Mouse (Mus musculus) left cerebral cortex, postnatal 36 days (tissue): ENCODE measurements at regions not wholly inside any gene's neighbourhood (a gene's known extent, or its start where the extent isn't known, plus 50 kb on each side); places are given as distances from the start of the nearest gene placed in this dataset.
"Not testable (repeated sequence)": the region's sequence is repeated elsewhere in the genome, so short reads cannot be mapped to it uniquely, and the experiment has no call there.

Experiments
- DNase-seq, 2 experiments: peaks; one replicate each; pipeline ENCODE4 v3.0.0; 2021 to 2022; ENCODE audit warnings: low spot score in 2 of 2, mixed read lengths in 1 of 2
- intact Hi-C: fragments of 180-260 bp; cut with DNase I; formaldehyde crosslinking; loops from one replicate; pipeline ENCODE4 v1.15.1; 2025

GRCm38 (mm10) chr13:89375526-89376474 lies 163.8 kb upstream of the Hapln1 start:
- intact Hi-C loops = no loop called here
- no peak for DNase-seq

DNA sequence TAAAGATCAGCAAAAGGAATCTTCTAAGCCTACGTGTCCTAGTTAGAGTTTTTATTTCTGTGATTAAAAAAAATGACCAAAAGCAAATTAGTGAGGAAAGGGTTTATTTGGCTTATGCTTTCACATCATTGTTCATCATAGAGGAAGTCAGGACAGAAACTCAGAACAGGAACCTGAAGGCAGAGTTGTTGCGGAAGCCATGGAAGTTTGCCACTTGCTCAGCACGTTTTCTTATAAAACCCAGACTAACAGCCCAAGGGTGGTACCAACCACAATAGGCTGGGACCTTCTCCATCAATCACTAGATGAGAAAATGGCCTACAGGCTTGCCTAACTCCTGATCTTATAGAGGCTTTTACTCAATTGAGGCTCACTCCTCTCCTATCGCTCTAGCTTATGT lies 161.2 kb upstream of the Hapln1 start:
- no peak for DNase-seq
- intact Hi-C loops = no loop called here

- DNase-seq, intact Hi-C loops: not testable (repeated sequence)
These were observed 155.9 kb upstream of the Hapln1 start for GRCm38 (mm10) chr13:89383619-89384190.

DNA sequence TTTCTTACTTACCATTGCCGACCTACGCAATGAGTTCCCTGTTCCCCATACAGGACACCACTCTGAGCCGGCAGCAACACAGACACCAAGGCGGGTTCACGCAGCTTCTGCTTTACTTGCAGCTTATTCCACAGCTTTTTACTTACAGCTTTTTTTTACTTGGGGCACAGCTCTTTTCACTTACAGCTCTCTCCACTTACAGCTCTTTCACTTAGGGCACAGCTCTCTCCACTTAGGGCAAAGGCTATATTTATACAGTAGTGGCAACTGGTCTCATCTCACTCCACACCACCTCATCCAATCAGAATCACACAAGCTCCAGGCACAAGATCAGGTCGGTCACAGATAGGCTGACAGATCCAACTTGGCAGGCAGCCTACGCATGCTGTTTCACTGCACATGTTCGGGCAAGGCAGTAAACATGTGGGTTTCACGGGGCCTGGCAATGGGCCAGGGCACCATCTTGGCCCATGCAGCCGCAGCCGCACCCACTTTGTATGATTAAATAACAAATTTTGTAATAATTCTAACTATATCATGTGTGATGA lies 154.9 kb upstream of the Hapln1 start:
- no peak for DNase-seq
- intact Hi-C loops = no loop called here

DNA sequence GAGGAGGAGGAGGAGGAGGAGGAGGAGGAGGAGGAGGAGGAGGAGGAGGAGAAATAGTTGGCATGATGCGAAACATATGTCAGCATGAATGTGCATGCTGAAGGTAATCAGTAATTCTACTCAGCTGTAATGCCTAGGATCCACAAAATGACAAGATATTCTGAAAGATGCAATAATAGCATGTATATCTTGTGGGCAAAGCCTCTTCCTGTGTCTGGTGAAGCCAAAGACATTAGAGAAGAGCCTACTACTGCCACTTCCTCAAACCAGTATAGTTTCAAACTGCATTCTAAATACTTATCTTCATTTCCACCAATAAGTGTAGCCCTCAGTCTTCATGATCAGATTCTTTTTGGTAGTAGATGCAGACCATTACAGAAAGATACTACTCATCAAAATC lies 152.2 kb upstream of the Hapln1 start:
- intact Hi-C loops = no loop called here

GRCm38 (mm10) chr13:89389149-89389548 lies 150.4 kb upstream of the Hapln1 start:
- no peak for DNase-seq
- intact Hi-C loops = no loop called here

More for the DNA sequence above, 152.2 kb upstream of the Hapln1 start:
- no peak for DNase-seq

GRCm38 (mm10) chr13:89394717-89395344 lies 144.8 kb upstream of the Hapln1 start:
- intact Hi-C loops = no loop called here
- DNase-seq = no peak

- no peak for DNase-seq
- intact Hi-C loops = no loop called here
These were observed 143.7 kb upstream of the Hapln1 start for GRCm38 (mm10) chr13:89395851-89396250.

GRCm38 (mm10) chr13:89401084-89401671 lies 138.4 kb upstream of the Hapln1 start:
- intact Hi-C loops = no loop called here

GRCm38 (mm10) chr13:89410504-89410903 lies 129.1 kb upstream of the Hapln1 start:
- DNase-seq = no peak
- intact Hi-C loops = no loop called here

More at GRCm38 (mm10) chr13:89401084-89401671, 138.4 kb upstream of the Hapln1 start:
- no peak for DNase-seq

- DNase-seq = no peak
- intact Hi-C loops = no loop called here
These were observed 126.7 kb upstream of the Hapln1 start for GRCm38 (mm10) chr13:89412768-89413487.

- intact Hi-C loops = no loop called here
These were observed 120.8 kb upstream of the Hapln1 start for GRCm38 (mm10) chr13:89418804-89419203.

DNA sequence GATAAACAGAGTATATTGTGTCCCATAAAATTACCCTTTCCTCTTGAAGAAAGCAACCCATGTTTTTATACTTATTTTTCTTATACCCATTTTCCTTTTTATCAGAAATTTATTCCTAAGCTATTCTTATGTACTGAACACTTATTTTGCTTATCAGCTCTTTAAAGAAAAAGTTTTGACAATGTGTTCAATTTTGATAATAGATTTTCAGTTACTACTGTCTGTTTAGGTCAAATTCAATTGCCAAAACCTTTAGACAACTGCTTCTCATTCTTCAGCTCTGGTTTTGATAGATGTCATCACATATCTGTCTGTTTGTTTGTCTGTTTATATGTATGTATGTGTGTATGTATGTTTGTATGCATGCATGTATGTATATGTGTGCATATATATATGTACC lies 117.8 kb upstream of the Hapln1 start:
- DNase-seq = no peak
- intact Hi-C loops = no loop called here

More at GRCm38 (mm10) chr13:89418804-89419203, 120.8 kb upstream of the Hapln1 start:
- no peak for DNase-seq

DNA sequence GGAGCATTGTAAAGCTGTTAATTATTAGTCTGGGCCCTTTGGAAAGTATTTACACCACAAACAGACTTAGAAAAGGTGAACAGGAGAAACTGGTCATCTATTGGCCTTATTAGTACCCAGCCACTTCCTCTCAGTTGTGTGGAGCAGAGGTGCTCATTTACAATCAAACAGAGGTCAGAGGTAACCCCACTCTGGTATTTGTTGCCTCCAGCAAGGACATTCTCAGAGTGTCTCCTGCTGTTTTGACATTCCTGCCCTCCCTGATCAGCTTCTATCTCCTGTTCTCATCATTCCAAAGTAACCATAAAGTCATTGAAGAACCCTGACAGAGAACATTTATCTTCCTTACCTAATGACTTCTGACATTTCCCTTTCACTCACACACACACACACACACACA lies 116.1 kb upstream of the Hapln1 start:
- no peak for DNase-seq
- intact Hi-C loops = no loop called here

DNA sequence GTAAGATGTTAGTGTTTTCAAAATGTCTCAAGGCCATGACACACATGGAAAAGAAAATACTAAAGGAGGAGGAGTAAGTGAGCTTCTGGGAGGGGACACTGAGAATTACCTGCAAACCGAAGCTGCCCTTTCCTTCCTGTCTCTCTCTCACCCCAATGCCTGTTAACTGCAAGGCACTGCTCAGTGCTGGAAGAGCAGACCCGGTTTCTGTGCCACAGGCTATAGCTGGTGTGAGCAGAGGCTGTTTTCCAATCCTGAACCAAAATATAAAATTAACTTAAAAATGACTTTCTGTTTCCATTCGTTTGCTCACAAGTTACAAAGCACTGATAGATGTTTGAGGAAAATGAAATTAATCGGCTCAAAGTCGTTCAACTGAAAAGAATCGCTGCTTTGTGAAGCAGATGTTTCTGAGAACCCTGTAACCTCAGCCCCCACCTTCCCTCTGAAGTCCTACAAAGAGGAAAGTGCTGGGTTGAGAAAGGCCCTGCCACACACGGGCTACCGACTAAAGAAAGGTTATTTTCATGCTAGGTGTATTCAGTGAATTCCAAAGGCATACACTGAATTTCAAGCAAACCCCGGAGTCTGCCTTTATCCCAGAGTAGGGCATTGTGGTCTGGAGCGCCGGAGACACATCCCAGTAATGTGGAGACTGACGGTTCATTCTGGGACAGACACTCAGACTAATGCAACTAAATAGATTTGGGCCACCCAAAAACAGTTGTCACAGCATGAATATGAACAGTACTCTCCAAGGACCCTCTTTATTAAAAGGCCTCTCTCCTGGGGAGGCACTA lies 111.1 kb upstream of the Hapln1 start:
- intact Hi-C loops = no loop called here
- no peak for DNase-seq

GRCm38 (mm10) chr13:89444847-89445246 lies 94.7 kb upstream of the Hapln1 start:
- intact Hi-C loops = no loop called here
- no peak for DNase-seq

DNA sequence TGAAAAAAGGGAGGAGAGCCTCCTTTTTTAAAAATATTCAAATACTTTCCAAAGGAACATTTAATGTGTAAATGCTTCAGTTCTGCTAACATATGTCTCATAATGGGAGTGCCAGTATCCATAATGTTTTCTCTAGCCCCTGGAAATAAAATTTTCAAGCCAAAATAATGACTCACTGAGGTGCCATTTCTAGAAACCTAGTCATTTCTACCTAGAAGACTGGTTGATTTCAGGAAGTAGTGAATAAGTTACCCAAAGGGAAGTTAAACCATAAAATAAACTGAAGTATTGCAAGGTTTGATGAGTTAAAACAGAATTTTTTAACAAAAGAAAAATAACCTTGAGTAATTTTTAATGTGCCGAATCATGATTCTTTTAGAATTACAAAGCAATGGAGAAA lies 85.8 kb upstream of the Hapln1 start:
- intact Hi-C loops = no loop called here
- no peak for DNase-seq

- intact Hi-C loops = no loop called here
These were observed 85.2 kb upstream of the Hapln1 start for GRCm38 (mm10) chr13:89454249-89455018.

More at GRCm38 (mm10) chr13:89454249-89455018, 85.2 kb upstream of the Hapln1 start:
- DNase-seq = no peak
